Mouse (Mus musculus): ENCODE results near the gene BC067074.

- peak; percentile 58 for TF ChIP-seq CTCF (conservative IDR thresholded peaks at IDR 0.05; ENCODE audit: insufficient read depth, insufficient read length, low read depth, low read length)
- TF ChIP-seq POLR2A (IDR thresholded peaks at IDR 0.05; ENCODE audit: low read depth, low read length), result no peak
Observed at GRCm38 (mm10) chr13:113265257-113265656, 27.7 kb upstream of the BC067074 start.
